Mouse (Mus musculus) brain, embryonic 14.5 days (tissue): Measurements from ENCODE around the gene Chrna1.

Experiments
- CTCF ChIP-seq: fragments of 200-500 bp; IDR thresholded peaks from 2 replicates; pipeline ENCODE4 v1.5.1; 2012; ENCODE audit warnings: inconsistent platforms, mild to moderate bottlenecking, moderate library complexity, borderline replicate concordance; ENCODE audit not compliant: insufficient read depth, insufficient read length; ENCODE audit errors: extremely low read depth
- POLR2A ChIP-seq: fragments of 200-500 bp; IDR thresholded peaks from 2 replicates; pipeline ENCODE4 v1.6.1; 2012; ENCODE audit warnings: mild to moderate bottlenecking, inconsistent platforms, borderline replicate concordance; ENCODE audit not compliant: poor library complexity, insufficient read depth, insufficient read length, severe bottlenecking; ENCODE audit errors: extremely low read depth

DNA sequence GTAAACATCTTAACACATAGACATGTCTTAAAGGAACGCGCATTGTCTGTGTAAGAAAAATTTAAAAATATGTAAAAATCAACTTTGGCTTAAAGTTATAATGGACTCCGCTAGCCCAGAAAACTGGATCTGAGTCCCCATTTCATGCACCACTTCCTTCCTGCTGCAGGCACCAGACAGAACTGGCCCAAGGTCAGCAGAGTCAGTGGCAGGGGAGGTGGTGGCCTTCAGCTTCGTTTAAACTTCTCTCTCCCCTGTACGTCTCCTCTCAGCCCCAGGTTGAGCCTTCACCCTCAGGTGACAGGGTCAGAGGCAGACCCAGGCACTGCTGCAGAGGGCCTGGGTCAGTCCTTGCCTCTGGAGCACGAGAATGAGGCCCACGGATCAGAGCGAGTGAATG is 57.2 kb downstream of the Chrna1 start:
- TF ChIP-seq CTCF (no peak), POLR2A (no peak)
